Mouse (Mus musculus) adrenal gland, postnatal 36 days (tissue): ENCODE results near the gene Hddc3. TPM values are rescaled to one million over a fixed set of nuclear protein-coding genes. Genes with fewer than 3 reads are reported as not detected.
A peak's percentile ranks its signal among the peaks of the same experiment; 100 is the strongest.
"Not testable (repeated sequence)": the region's sequence is repeated elsewhere in the genome, so short reads cannot be mapped to it uniquely, and the experiment has no call there.

ENCODE experiments used
- DNase-seq, 2 experiments: peaks; one replicate each; pipeline ENCODE4 v3.0.0; 2021; ENCODE audit warnings: mixed read lengths in 1 of 2
- long read RNA-seq, 2 experiments: library from polyadenylated mRNA; stranded (forward); transcript quantifications; one replicate each; pipeline ENCODE4 v2.0.0; 2021; ENCODE audit warnings: borderline sequencing depth in 2 of 2
- total RNA-seq, 2 experiments: library from RNA; stranded (reverse); gene quantifications; 2 replicates each; pipeline ENCODE4 v1.2.3; 2021

The Hddc3 gene
- 10 to 100 TPM; 30.0 to 40.7 TPM for total RNA-seq
- long read RNA-seq, experiment 1, transcript Hddc3-201 (4 exons, 1,510 nt), result major isoform, 21 of 33 reads
- long read RNA-seq, experiment 1, partial matches to known transcripts, result 2 of 33 reads
- long read RNA-seq, experiment 1, other reads (novel, unspliced or antisense), result 9 of 33 reads
- long read RNA-seq, experiment 2, transcript Hddc3-201 (4 exons, 1,510 nt), result major isoform, 9 of 13 reads
- long read RNA-seq, experiment 2, partial matches to known transcripts, result 0 of 13 reads
- long read RNA-seq, experiment 2, other reads (novel, unspliced or antisense), result 4 of 13 reads

DNA sequence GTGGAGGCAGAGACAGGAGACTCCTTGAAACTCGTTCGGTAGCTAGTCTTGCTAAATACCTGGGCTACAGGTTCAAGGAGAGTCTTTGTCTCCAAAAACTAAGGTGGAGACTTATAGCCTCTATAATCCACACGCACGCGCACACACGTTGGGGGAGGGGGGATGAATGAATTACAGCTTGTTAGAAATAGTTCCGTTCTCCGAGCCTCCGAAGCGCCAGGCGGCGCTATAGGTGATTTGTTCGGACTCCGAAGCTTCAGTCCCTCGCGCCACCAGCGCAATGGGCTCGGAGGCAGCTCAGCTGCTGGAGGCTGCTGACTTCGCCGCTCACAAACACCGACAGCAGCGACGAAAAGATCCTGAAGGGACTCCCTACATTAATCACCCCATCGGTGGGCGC is at the start of gene Hddc3:
Hddc3 (plus strand) TSS at position 247 of the 400 bp plus-strand sequence.
- DNase-seq, result peak; percentile 93 to 94

DNA sequence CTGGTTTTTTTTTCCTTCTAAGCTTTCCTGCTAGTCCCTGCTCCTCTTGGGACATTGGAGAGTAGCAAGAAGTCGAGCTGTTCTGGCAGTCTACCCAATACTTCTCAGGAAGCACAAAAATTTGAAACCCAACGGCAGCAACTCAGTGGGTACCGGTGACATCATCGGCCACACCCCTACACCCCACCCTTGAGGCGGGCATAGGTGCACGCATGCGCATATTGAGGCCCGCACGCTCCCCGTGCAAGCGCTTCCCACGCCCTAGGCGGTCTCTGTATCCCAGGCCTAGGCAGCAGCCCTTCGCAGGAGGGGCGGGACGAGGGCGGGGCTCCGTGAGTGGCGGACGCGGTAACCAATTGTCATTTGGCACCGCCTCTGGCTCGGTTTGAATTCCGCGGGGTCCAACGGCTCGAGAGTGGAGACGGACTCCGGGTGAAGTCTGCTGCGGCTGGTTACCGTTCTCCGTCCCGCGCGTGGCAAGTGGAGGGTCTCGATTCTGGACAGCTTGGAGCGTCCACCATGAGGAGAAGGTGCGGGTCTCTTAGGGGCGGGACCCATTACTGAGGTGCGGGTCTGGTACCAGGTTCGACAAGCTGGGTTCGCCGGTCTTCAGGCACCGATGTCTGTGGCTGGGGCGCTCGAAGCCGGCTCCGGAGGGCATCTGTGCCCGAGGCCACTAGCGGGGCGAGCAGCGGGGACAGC is 48.7 kb upstream of the Hddc3 start, which contains the start of gene Prc1:
Prc1 (plus strand) TSS at position 389 of the 702 bp plus-strand sequence.
- DNase-seq, result peak; percentile 98 to 99

DNA sequence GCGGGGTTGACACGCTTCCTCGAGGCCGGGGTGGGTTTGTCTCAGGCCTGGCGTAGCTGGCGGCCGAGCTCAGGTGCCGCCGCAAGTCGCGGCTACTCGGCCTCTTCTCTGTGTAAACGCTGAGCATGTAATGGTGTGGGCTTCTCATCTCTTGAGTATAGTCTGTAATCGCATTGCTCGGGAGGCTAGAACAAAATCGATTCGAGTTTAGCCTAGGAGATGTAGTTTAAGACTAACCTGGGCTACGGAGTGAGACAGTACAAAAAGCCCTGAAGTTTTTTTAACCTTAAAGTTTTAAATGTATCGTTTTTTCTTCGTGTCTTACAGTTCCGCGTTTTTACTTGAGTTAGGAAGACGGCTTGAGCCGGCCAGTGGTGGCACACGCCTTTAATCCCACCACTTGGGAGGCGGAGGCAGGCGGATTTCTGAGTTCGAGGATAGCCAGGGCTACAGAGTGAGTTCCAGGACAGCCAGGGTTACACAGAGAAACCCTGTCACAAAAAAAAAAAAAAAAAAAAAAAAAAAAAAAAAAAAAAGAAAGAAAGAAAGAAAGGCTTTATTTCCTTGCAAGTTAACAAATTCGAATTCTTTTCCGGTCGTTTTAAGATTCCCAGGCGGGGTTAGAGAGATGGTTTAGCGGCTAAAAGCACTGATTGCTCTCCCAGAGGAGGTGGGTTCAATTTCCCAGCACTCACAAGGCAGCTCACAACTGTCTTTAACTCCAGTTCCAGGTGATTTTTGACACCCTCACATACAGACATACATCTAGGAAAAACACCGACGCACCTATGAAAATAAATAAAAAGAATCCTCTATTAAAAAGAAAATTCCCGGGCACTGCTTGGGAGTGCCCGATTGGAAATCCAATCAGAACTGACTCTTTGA is 47.9 kb upstream of the Hddc3 start:
- DNase-seq, result no peak

DNA sequence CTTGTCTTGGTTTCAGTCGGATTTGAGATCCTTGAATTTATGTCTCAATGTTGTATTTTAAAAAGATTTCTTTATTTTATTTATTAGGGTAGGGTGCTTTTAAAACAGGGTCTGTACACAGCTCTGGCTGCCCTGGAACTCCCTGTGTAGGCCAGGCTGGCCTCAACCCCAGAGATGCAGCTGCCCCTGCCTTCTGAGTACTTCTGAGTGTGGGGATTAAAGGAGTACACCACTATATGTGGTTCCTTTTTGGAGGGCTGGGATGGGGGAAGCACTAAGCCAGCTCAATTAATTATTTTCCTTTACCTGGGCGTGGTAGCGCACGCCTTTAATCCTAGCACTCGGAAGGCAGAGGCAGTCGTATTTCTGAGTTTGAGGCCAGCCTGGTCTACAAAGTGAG is 46.4 kb upstream of the Hddc3 start:
- no peak for DNase-seq

DNA sequence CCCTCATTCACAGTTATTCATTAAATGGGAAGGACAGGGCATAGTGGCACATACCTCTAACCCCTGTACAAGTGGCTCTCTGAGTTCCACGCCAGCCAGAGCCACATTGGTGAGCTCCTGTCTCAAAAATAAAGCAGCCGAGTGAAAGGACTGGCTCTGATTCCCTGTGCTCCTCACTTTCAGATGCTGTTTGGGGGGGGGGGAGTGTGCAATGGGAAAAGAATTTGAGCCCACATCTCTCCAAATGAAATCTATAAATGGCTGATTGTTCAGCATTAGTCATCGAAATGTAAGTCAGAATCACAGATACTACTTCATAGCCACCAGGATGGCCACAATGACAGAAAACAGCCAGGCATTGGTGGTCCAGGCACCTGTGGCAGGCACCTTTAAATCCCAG is 45.9 kb upstream of the Hddc3 start:
- DNase-seq, result no peak

DNA sequence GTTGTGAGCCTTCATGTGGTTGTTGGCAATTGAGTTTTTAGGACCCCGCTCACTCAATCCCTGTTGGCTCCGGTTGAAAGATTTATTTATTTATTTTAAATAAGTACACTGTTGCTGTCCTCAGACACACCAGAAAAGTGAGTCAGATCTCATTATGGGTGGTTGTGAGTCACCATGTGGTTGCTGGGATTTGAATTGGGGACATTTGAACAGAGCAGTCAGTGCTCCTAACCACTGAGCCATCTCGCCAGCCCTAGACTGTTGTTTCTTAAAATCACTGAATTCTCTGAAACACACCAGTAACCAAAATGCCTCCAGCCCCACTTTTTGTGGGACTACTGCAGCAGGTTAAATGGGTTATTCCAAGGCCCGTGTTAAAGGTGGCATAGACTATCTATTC is 44.1 kb upstream of the Hddc3 start:
- DNase-seq, result no peak

DNA sequence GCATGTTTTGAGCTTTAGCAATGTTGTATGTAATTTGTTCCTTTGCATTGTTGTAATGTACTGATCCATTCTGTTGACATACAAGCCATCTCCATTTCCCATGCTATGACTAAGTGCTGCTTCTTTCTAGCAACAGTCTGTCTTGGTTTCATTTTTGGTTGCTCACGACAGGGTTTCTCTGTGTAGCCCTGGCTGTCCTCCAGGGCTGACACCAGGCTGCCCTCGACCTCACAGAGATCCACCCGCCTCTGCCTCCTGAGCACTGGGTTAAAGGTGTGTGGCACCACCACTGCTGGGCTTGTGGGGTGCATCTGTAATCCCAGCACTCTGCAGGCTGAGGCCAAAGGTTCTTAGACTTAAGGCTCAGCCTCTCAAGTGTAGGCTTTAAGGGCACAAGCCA is 43.3 kb upstream of the Hddc3 start:
- DNase-seq, result peak in 1 of 2 experiments; percentile 26

DNA sequence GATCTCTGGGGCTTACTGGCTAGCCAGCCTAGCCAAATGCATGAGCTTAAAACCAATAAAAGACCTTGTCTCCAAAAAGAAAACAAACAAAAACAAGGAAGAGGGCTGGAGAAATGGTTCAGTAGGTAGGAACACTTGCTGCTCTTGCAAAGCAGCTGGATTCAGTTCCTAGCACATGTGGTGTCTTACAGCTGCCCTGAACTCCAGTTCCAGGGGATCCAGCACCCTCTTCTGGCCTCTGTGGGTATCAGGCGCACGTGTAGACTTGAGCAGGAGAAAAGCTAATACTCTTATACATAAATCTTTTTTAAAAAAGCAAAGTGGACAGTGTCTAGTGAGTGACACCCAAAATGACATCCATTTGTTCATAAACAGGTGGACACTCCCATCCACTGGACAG is 41.4 kb upstream of the Hddc3 start:
- DNase-seq, result no peak

DNA sequence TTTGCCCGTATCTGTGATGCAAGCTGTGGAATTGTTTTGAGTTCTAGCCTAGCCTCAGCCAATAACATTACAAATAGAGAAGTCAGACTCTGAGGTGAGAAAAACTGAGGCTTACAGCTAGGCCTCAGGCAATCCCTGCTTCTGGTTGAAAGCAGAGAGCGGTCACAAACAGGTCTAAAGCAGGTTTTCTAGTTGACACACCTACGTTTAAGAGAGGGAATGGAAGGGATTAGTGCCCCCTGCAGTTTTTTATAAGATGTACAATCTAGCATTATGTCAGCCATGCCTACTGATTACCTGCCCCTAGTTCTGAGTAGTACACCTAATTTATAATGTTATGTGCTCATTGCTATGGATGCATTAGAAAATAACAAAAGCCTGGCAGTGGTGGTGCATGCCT is 35.1 kb upstream of the Hddc3 start:
- no peak for DNase-seq

DNA sequence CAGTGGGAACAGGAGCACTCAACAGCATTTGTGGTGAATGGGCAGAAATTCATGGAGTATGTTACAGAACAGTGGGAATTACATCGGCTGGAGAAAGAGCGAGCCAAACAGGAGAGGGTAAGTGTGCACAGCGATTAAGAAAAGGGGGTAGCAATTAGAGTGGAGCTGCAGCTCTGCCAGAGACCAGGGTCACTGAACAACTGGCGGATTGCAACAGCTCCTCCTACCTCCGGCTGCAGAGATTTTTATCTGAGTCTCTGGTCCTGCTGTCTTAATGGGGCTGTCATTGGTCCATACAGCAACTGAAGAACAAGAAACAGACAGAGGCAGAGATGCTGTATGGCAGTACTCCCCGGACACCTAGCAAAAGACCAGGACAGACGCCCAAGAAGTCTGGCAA is 32.1 kb upstream of the Hddc3 start:
- no peak for DNase-seq

DNA sequence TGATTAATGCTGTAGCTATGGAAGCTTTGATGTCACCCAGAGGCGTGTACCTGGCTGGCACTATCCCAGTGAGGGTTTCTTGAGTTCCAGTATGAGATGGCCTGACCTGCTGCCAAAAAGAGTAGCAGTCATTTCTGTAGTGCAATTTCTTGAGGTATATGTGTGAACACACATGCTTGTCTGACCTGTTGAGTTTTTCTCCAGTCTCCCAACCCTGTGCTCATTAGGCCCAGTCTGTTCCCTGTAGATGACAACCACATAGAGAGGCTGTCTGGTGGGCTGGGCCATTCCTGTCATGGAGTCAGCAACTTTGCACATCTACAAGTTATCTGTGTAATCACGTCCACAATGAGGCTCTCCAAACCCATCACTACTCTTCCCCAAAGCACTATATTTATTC is 27.2 kb upstream of the Hddc3 start:
- DNase-seq, result no peak

DNA sequence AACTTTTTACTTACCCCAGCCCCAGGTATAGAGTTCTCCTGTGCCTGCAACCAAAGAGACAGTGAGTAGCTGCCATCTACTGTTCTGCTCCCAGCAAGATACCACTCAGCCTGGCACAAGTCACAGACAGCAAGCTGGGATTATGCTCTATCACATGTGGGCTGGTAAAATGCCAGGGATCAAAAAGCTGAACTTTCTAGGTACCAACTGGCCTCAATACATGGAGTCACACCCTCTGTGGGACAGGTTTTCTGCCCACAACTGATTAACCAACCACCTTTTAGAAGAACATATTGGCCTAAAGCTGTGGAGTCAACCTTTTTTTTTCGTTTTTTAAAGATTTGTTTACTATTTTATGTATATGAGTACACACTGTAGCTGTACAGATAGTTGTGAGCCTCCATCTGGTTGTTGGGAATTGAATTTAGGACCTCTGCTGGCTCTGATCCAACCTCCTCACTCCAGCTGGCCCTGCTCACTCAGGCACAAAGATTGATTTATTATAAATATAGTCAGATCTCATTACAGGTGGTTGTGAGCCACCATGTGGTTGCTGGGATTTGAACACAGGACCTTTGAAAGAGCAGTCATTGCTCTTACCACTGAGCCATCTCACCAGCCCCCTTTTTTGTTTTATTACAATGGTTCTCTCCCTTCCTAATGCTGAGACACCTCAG is 25.3 kb upstream of the Hddc3 start:
- no peak for DNase-seq

DNA sequence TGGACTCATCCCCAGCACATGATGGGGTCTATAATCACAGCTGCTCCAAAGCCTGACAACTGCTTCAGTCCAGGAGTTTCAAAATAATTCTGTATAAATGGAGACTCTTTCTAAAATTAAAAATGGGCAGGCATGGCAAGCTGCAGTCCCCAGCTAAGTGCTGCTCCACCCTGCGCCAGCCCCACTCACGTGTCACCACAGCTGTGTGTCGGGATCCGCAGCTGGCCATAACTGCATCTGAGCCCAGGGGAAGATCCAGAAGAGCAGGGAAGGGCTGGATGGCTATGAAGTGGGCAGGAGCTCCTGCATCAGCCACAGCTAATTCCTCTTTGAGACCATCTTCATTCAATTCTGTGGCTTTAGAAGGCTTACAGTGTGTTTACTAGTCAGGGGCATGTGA is 24.2 kb upstream of the Hddc3 start:
- DNase-seq, result no peak

DNA sequence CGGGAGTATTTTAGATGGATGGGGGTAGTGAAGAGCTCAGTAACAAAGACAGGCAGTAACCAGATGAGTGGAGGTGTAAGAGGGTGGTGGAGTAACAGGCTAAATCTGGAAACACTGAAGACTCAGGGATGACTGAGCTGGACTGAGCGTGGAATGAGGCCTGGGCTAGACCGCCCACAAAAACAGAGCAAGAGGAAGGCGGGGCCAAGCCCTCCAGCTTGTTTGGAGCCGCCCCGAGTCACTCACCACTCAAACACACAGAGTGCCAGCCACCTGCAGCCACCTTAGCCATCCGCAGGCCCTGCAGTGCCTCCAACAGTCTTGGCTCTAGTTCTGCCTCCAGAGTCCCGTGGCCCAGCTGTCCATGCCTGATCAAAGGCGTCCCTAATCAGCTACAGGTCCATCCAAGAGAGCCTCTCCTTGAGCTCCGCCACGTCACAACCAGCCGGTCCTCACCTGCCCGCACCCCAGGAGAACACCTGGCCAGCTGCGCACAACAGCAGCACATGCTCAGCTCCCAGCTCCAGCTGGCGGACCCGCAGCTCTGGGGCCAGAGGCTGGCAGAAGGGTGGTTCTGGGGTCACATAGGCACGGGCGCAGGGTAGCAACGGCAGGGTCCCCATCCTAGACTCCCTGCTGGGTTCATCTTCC is 22.9 kb upstream of the Hddc3 start:
- no peak for DNase-seq

DNA sequence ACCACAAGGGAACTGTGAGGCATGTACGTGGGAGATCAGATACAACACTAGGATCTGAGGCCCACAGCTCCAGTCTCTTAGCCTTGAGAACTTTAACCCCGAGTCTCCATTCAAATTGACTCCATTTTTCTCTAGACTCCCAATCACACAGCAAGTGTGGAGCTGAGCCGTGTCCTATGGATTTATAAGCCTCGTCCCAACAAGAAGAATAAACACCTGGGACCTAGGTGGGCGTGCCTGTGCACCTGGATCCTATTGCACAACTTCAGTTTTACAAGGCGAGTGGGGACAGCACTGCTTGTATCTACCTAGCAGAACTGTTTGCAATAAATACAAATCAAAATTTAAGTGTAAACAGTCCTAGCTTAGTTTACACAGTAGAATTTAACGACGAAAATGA is 19.6 kb upstream of the Hddc3 start:
- no peak for DNase-seq

DNA sequence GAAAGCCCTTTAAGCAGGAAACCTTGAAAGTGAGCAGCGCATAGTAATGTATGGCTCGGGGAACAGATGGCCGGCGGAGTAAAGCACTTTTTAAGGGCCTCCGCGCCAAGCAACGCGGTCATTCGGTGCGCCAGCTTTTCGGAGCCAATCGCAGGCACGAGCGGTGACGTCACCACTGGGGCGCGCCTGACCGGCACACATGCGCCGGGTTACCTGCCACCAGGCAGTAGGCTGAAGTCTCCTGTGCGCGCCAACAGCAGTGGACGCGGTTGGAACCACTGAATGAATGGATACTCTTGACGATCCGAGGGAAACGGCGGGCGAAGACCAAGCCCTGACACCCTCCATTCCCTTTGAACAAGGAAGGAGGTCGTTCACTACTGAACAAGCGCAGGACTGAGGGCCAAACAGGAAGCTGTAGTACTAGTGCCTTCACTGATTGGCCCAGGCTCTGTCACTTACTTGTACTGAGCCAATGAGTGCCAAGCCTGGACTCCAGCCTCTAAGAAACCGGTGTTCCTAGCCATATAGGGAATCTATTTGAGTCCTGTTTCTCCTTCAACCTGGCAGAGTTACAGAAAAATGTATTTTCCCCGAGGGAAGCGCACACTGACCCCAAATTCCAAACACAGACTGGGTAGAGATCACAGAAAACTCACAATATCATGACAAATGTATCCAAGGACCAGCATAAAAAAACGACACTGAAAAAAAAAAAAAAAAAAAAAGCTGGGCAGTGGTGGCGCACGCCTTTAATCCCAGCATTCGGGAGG is 18.7 kb upstream of the Hddc3 start, which contains the start of gene Rccd1:
Rccd1 (minus strand) TSS at position 412 of the 773 bp plus-strand sequence.
- peak; percentile 96 for DNase-seq

DNA sequence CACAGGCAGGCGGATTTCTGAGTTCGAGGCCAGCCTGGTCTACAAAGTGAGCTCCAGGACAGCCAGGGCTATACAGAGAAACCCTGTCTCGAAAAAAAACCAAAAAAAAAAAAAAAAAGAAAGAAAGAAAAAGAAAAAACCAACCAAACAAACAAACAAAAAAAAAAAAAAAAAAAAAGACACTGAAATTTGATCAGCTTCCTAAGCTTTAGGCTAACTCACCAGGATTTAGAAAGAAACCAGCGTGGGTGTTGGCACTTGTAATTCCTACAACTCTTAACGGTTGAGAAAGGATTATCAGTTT is 18.1 kb upstream of the Hddc3 start:
- DNase-seq, result not testable (repeated sequence)

DNA sequence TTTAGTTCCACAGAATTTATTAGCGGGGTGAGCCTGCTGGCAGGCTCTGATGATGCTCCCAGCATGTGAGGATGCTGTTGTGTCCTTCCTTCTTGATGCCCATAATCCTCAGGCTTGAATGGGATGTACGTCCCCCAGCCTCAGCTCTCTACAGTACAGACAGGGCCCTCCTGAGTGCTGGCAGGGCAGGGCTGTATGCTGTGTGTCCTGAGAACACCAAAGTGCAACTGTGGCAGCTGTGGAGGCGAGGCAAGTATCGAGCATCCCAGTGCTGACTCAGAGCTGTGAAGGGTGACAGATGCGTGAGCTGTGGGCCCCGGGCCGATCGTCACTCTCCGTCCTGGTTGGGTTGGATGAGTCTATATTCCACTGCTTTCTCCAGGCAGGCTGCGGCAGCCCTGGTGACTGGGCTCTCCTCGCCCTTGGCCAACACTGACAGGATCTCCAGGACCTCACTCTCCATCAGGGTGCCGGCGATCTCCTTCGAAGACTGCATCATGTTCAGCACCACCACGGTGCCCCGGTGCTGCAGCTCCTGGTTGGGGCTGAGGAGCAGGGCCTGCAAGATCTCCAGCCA is 17.5 kb upstream of the Hddc3 start:
- DNase-seq, result no peak

DNA sequence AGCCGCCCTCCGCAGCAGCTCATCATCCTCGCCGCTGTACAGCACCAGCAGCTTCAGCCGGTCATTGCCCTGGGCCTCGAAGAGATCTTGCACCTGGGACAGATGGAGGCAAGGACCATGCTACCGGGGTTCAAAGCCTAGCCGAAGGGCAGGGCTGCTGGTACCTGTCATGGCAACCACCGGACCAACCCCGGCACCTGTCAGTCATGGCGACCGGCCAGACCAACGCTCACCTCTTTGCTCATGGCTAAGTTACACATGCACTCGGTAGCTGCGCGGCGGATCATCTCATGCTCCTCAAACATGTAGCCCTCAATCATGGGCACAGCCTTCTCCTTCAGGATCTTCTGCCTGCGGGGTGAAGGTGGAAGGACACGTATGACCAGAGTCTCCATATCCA is 16.8 kb upstream of the Hddc3 start:
- DNase-seq, result no peak

DNA sequence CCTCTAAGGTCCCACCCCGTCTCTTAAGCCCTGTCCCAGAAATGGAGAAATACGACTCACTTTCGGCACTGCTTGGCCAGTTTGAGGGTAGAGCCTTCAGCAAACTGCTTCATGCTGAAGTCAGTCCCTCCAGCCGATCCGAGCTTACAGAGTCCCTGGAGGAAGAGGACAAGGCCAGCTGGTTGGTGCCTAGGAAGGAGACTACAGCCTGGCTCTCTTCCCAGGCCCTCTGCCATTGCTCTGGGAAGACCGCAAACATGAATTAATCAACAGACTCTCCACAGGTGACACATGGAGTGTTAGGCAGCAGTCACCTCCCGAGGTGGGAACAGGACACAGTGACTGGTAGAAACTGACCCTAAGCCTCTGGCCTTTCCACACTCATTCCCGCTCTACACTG is 12.6 kb upstream of the Hddc3 start:
- DNase-seq, result no peak

DNA sequence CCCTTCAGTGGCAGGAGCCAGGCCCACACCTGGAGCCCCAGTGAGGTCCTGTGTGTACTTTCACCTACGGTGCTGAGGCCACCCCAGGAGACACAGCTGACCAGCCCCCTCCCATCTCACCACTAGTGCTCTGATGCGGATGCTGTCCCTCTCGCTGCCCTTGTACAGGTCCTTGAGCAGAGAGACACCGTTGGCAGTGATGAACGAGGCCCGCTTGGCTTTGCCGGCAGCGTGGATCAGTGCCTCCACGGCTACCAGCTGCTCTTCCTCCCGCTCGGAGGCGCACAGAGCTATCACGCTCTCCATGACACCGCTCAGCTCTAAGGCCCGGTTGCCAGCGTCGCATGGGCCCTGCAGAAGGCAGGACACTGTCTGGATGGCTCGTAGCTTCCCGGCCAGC is 11.5 kb upstream of the Hddc3 start:
- peak; percentile 63 to 66 for DNase-seq
